Mouse (Mus musculus) heart, adult 10 weeks (tissue): ENCODE measurements around the gene Olfr186. TPM values are rescaled to one million over a fixed set of nuclear protein-coding genes. Genes with fewer than 3 reads are reported as not detected.

Experiments used
- polyA plus RNA-seq: library from polyadenylated mRNA; stranded (reverse); fragments of 350-450 nt; fragmentation: Illumina TruSeq; extraction: RNeasy Lipid Tissue Mini Kit (QIAGEN cat#74804); gene quantifications from one replicate; pipeline ENCODE4 v1.2.3, GENCODE M21; 2014; ENCODE audit warnings: low read depth, low replicate concordance

The Olfr186 gene
- not detected for polyA plus RNA-seq

DNA sequence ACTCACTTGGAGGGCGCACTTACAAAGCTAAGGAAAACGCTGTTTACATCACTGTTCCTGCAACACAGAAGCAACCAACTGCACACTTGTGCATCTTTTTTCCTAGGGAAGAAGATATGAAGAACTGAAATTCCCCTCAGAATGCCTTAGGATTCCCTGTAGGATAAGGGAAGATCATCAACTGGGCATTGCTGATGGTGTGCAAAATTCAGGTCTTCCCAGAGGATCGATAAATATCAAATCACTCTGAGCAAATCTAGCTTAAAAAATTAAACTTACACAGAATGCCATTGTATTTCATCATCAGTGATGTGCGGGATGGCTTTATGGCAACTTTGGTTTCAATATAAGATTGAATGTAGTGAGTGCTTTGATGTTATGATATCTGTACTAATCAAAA is at the start of gene Olfr186:
Gene Olfr186, minus strand, starts transcription at position 101 of the 400 bp plus-strand sequence.

DNA sequence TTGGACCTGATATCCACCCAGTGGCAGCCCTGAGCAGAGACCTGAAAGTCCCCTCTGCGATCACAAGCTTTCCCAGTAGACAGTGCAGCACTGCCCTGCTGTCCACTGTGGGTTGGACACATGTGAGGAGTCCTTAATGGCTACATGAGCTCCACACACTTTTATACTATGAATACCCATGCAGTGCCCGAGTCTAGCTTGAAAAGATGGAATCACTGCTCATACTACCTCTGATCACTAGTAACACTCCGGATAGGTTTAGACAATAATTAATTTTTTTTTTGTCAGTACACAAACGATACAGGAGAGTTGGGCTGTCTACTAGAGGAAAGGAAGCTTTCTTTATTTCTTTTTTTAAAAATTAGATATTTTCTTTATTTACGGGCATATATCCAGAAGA is 47.8 kb upstream of the Olfr186 start, which contains the start of gene Olfr190:
Gene Olfr190, minus strand, starts transcription at position 101 of the 400 bp plus-strand sequence.

DNA sequence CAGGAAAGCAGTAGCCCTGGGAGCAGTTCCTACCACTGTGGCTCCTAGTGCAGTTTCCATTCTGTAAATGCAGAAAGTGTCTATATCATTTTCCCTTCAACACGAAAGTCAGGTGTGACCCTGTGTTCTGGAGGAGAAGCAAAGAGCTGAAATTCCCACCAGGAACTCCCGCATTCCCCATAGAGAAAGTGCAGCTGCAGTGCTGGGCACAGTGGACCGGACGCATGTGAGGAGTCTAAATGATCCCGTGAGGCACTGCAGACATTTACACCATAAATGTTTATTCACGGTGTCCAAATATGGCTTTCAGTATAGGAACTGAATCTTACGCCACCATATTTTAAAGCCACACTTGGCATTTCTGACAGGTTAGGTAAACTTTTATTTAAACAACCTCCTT is 9.6 kb upstream of the Olfr186 start, which contains the start of gene Olfr187:
Gene Olfr187, minus strand, starts transcription at position 58 of the 400 bp plus-strand sequence.

DNA sequence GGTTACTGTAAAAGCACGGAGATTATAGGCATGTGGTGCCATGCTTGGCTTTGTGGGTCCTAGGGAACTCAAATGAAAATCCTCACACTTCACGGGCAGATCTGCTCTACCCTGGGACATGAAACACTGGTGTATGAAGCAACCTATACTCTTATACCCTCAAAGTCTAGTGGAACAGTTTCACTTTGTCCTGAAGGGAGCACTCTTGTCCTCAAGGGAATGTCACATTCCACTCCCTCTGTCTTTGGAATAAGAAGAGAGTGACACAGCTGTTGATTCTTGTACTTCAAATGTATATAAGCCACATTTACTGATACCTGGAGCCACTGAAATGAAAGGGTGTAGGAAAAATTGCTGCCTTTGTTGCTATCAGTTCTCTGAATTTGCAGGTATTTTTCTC is 35.0 kb downstream of the Olfr186 start, which contains the start of gene Olfr183:
Gene Olfr183, plus strand, starts transcription at position 301 of the 400 bp plus-strand sequence.

Other genes starting within 250 kb of the Olfr186 start
- not detected for gene Olfr173, start 230.0 kb downstream of the Olfr186 start, polyA plus RNA-seq
- not detected for gene Olfr175-ps1, start 203.5 kb downstream of the Olfr186 start, polyA plus RNA-seq
- gene Olfr177, start 155.5 kb downstream of the Olfr186 start, polyA plus RNA-seq = not detected
- not detected for gene Olfr178, start 138.2 kb downstream of the Olfr186 start, polyA plus RNA-seq
- not detected for gene Olfr181, start 101.5 kb downstream of the Olfr186 start, polyA plus RNA-seq
- not detected for gene Olfr180, start 100.9 kb downstream of the Olfr186 start, polyA plus RNA-seq
- gene Olfr183, start 34.9 kb downstream of the Olfr186 start, polyA plus RNA-seq = not detected
- not detected for gene Olfr187, start 9.5 kb upstream of the Olfr186 start, polyA plus RNA-seq
- gene Olfr190, start 47.7 kb upstream of the Olfr186 start, polyA plus RNA-seq = not detected
- gene Olfr191, start 59.5 kb upstream of the Olfr186 start, polyA plus RNA-seq = not detected
- not detected for gene Olfr193, start 81.6 kb upstream of the Olfr186 start, polyA plus RNA-seq
- not detected for gene Olfr194, start 90.8 kb upstream of the Olfr186 start, polyA plus RNA-seq
- gene Olfr195, start 116.8 kb upstream of the Olfr186 start, polyA plus RNA-seq = not detected
- gene Olfr196, start 140.2 kb upstream of the Olfr186 start, polyA plus RNA-seq = not detected
- gene Olfr198, start 173.2 kb upstream of the Olfr186 start, polyA plus RNA-seq = not detected
- not detected for gene Olfr199, start 189.5 kb upstream of the Olfr186 start, polyA plus RNA-seq
- not detected for gene Olfr201, start 242.3 kb upstream of the Olfr186 start, polyA plus RNA-seq